Mouse (Mus musculus) midbrain, embryonic 13.5 days (tissue): ENCODE results near the gene Slc6a20a. TPM values are rescaled to one million over a fixed set of nuclear protein-coding genes. Genes with fewer than 3 reads are reported as not detected.

Experiments
- polyA plus RNA-seq: library from polyadenylated mRNA; unstranded; fragments of >200 nt; fragmentation: Nextera tagmentation; extraction: Ambion mirVana; gene quantifications from 2 replicates; pipeline ENCODE4 v1.2.1, GENCODE M21; 2015

Gene Slc6a20a
- polyA plus RNA-seq, 1 experiment from 2014 or later, result 5.6 TPM

Other genes with a start within 250 kb of the Slc6a20a start
- gene Limd1, start 200.2 kb downstream of the Slc6a20a start, polyA plus RNA-seq, result 20.3 and 22.7 TPM in 2 replicates
- gene Sacm1l, start 149.1 kb downstream of the Slc6a20a start, polyA plus RNA-seq, result 45.8 and 49.9 TPM in 2 replicates
- gene Slc6a20b, start 46.3 kb downstream of the Slc6a20a start, polyA plus RNA-seq, result 0.24 and 0.30 TPM in 2 replicates
- gene Ccr9, start 446 bp downstream of the Slc6a20a start, polyA plus RNA-seq, result 0.22 and 0.36 TPM in 2 replicates
- 51.2 and 52.2 TPM in 2 replicates for gene Lztfl1, start 38.8 kb upstream of the Slc6a20a start, polyA plus RNA-seq
- gene Cxcr6, start 127.6 kb upstream of the Slc6a20a start, polyA plus RNA-seq, result 0.21 and 0.22 TPM in 2 replicates
- 11.1 and 13.3 TPM in 2 replicates for gene Fyco1, start 173.0 kb upstream of the Slc6a20a start, polyA plus RNA-seq
- gene Xcr1, start 183.1 kb upstream of the Slc6a20a start, polyA plus RNA-seq, result 0.10 and 0.11 TPM in 2 replicates